Mouse (Mus musculus) heart, embryonic 14.5 days (tissue): ENCODE measurements at regions not wholly inside any gene's neighbourhood (a gene's known extent, or its start where the extent isn't known, plus 50 kb on each side); places are given as distances from the start of the nearest gene placed in this dataset.

Experiments
- ATAC-seq: fragments of 200-750 bp; cut with Nextera tagmentation; 2 replicates; pipeline ENCODE4 v1.8.0; 2017; ENCODE audit warnings: low read depth, moderate TSS enrichment; ENCODE audit not compliant: insufficient number of reproducible peaks, insufficient read depth, low FRiP score
- H3K27ac ChIP-seq, 2 experiments: fragments of 200-500 bp in 1 of 2; fragments of 300-500 bp in 1 of 2; sonication (generic) in 1 of 2; replicated peaks in 1 of 2; 2 replicates each; pipeline ENCODE4 v1.5.1; 2012 to 2014; ENCODE audit warnings: low read depth in 2 of 2, low read length in 2 of 2, control low read depth in 1 of 2, mild to moderate bottlenecking in 1 of 2, mixed read lengths in 1 of 2; ENCODE audit not compliant: control insufficient read depth in 1 of 2, insufficient read depth in 1 of 2
- H3K27me3 ChIP-seq: fragments of 300-500 bp; sonication (generic); 2 replicates; pipeline ENCODE4 v1.6.1; 2014; ENCODE audit warnings: mild to moderate bottlenecking, low read length, control low read depth; ENCODE audit not compliant: control insufficient read depth, insufficient read depth
- H3K36me3 ChIP-seq: fragments of 300-500 bp; sonication (generic); 2 replicates; pipeline ENCODE4 v1.6.1; 2014; ENCODE audit warnings: mild to moderate bottlenecking, control low read depth, low read length, mixed read lengths; ENCODE audit not compliant: control insufficient read depth, insufficient read depth
- H3K4me1 ChIP-seq, 2 experiments: fragments of 200-500 bp in 1 of 2; fragments of 300-500 bp in 1 of 2; sonication (generic) in 1 of 2; 2 replicates each; pipeline ENCODE4 v1.6.1; 2012 to 2014; ENCODE audit warnings: low read length in 2 of 2, control low read depth in 1 of 2, mixed read lengths in 1 of 2; ENCODE audit not compliant: control insufficient read depth in 2 of 2, insufficient read depth in 2 of 2
- H3K4me2 ChIP-seq: fragments of 300-500 bp; sonication (generic); 2 replicates; pipeline ENCODE4 v1.6.1; 2014; ENCODE audit warnings: mild to moderate bottlenecking, low read length
- H3K4me3 ChIP-seq, 2 experiments: fragments of 200-500 bp in 1 of 2; fragments of 300-500 bp in 1 of 2; sonication (generic) in 1 of 2; 2 replicates each; pipeline ENCODE4 v1.5.1; 2012 to 2014; ENCODE audit warnings: low read length in 2 of 2, mild to moderate bottlenecking in 2 of 2, control low read depth in 1 of 2, low read depth in 1 of 2, moderate library complexity in 1 of 2; ENCODE audit not compliant: control insufficient read depth in 1 of 2, insufficient read depth in 1 of 2
- H3K9ac ChIP-seq: fragments of 300-500 bp; sonication (generic); 2 replicates; pipeline ENCODE4 v1.6.1; 2014; ENCODE audit warnings: mild to moderate bottlenecking, low read length
- H3K9me3 ChIP-seq: fragments of 300-500 bp; sonication (generic); 2 replicates; pipeline ENCODE4 v1.6.1; 2016; ENCODE audit warnings: low read length, control low read depth; ENCODE audit not compliant: control insufficient read depth
- WGBS: fragments of 180-500 bp; shearing (Covaris S2); extraction: QIAGEN DNeasy Blood & Tissue Kit; methylation state at CpG from one replicate; pipeline ENCODE4 v1.1.7; 2014; 5-methylcytosine and 5-hydroxymethylcytosine counted together

DNA sequence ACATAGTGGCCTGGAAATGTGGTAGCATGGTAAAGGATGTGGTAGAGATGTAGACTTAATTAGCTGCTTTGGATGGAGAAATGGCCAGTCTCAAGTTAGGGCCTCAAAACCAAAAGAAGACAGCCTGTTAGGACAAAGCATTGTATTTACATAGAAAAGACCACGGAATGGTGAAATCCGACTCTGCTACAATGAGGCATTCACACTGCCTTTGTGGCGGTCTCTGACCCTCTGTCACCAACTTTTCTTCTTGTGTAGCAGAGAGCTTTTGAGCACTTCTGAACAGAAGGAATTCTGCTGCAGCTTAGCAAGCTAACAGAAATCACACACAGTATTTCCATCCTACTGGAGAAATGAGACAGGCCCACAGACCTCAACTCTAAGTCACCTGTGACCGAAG lies 177.7 kb downstream of the Arrdc4 start:
- 66% methylated on average over 4 of the region's 4 CpGs for WGBS
- ATAC-seq, result no peak
- peak overlapping the region; percentile 50; the same call in 1 of the 2 replicates for H3K4me2 ChIP-seq

DNA sequence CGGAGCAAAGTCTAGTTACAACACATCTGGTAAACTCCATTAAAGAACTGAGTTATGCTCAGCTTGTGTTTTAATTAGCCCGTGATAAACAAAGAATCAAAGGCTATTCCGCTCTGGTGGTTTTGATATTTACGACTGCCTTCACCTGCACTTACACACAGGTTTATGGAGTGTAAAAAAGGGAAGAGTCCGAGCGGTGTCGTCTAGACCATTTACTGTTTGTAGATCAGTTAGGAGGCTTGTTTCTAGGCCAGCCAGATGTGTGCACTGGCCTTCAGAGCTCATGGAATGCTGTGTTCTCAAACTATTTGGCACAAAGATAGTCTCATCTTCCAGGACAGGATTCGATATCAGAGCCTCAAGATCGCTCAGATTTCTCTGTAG lies 180.9 kb downstream of the Arrdc4 start:
- H3K4me3 ChIP-seq, result no peak overlapping the region
- H3K4me1 ChIP-seq, result peaks cover 0 to 3% of the 10 kb centered on the region in 2 experiments; a peak in 2 of 4 replicates
- no peak overlapping the region for H3K27ac ChIP-seq
- no peak overlapping the region for H3K4me2 ChIP-seq
- no peaks in the 10 kb centered on the region for H3K9me3 ChIP-seq
- 87% methylated on average over 9 of the region's 9 CpGs for WGBS
- ATAC-seq, result no peak
- H3K27me3 ChIP-seq, result no peaks in the 10 kb centered on the region
- no peaks in the 10 kb centered on the region for H3K36me3 ChIP-seq
- no peak overlapping the region for H3K9ac ChIP-seq

More for the DNA sequence above, 177.7 kb downstream of the Arrdc4 start:
- Histone ChIP-seq H3K27me3 (no peaks in the 10 kb centered on the region), H3K9ac (no peak overlapping the region), H3K4me3 (no peak overlapping the region), H3K27ac (no peak overlapping the region), H3K36me3 (no peaks in the 10 kb centered on the region), H3K9me3 (no peaks in the 10 kb centered on the region), H3K4me1 (peaks cover 0 to 3% of the 10 kb centered on the region in 2 experiments; a peak in 2 of 4 replicates)

DNA sequence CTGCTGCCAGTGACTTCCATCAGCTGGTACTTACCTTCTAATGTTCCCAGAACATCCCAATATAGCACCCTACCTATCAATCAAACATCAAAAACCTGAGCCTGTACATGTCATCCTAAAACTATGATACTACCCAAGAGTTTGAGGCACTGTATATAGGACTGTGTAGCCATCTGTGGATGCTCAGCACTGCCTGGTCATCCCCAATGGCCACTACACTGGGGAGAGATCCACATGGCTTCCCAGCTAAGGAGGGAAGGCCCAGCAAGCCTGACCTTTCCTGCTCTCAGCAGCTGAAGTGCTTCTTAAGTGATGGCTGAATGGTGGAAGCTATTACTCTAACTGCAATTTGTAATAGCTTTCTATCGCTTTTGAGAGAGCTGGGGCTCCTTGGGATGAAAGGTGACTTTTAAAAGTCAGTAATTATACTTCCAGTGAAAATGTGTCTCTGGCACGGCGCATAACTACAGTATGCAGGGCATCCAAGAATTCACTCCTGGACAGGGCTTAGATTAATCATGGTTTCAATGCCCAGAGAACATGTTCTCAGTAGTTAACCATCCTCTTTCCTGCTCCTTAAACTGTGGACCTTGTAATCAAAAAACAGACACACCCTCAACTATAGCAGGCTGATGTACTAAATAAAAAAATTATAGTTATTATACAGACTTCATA lies 181.5 kb downstream of the Arrdc4 start:
- WGBS, result 88% methylated on average over 3 of the region's 3 CpGs
- H3K4me3 ChIP-seq, result no peak overlapping the region

DNA sequence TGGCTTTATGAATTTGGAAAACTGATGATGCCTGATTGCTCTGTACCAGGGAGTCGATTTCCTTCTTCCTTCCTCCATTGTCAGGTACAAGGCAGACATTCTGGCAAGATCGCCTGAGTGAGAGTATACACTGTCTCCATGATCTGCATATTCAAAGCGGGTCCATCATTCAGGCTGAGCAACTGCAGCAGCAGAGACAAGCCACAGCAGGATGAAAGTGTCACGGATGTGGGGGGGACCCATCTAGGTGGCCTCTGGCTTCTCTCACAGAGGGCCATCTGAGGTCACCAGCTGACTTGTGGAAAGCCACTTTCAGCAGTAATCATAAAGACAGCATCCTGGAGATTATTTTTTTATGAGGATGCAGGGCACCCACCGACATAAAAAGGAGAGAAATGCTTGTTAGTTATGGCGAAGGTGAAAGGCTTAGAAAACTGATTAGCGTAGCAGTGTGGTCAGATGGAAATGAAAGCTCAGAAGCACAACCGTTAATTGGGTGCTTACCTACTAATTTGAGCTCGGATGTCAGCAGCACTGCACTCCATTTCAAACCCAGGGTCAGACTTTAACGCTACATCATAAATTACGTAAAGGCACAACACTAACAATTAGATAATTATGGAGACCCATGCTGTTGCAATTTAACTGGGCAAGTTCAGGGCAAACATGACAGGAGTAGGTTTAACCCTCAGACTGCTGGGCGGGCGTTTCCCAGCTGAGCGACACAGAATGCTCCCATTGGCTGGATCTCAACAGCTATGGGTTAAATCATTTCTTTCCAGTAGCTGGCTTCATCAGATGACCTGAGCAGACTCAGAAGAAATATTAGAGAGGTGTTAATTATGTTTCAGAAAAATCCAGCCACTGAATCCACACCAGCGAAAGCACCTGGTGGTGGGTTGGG lies 189.3 kb downstream of the Arrdc4 start:
- H3K9ac ChIP-seq, result no peak overlapping the region
- H3K36me3 ChIP-seq, result no peaks in the 10 kb centered on the region
- ATAC-seq, result no peak
- peaks cover 4 to 7% of the 10 kb centered on the region in 2 experiments; a peak in 3 of 4 replicates for H3K4me1 ChIP-seq
- no peaks in the 10 kb centered on the region for H3K9me3 ChIP-seq
- no peak overlapping the region for H3K27ac ChIP-seq
- H3K4me2 ChIP-seq, result no peak overlapping the region
- no peaks in the 10 kb centered on the region for H3K27me3 ChIP-seq
- H3K4me3 ChIP-seq, result no peak overlapping the region
- WGBS, result 71% methylated on average over 15 of the region's 15 CpGs

More for the DNA sequence above, 181.5 kb downstream of the Arrdc4 start:
- no peaks in the 10 kb centered on the region for H3K9me3 ChIP-seq
- no peaks in the 10 kb centered on the region for H3K27me3 ChIP-seq
- no peak overlapping the region for H3K9ac ChIP-seq
- ATAC-seq, result no peak
- no peaks in the 10 kb centered on the region for H3K36me3 ChIP-seq
- peaks cover 0 to 3% of the 10 kb centered on the region in 2 experiments; a peak in 2 of 4 replicates for H3K4me1 ChIP-seq
- H3K4me2 ChIP-seq, result no peak overlapping the region
- H3K27ac ChIP-seq, result no peak overlapping the region

DNA sequence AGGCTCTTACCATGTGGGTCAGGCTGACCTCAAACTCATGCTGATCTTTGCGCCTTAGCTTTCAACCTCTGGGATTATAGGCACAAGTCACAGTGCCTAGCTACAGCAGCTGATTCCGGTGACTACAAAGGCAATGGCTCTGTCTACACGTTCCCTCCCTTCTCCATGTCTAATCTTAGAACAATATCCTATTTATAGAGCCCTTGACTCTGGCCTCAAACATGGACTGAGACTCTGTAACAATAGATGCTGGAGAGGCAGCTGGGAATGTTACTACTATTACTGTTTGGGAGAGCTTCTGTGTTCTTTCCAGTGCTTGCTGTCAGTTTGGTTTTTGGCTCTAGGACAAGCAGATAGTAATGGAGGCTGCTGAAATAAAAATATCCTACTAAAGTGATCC lies 198.7 kb downstream of the Arrdc4 start:
- Histone ChIP-seq H3K27me3 (no peaks in the 10 kb centered on the region), H3K9ac (no peak overlapping the region; the same call in 1 of the 2 replicates), H3K36me3 (no peaks in the 10 kb centered on the region), H3K4me2 (peak overlapping the region; percentile 40), H3K27ac (peak overlapping the region; percentile 91 to 93), H3K4me3 (no peak overlapping the region), H3K4me1 (peaks cover 10 to 25% of the 10 kb centered on the region in 2 experiments), H3K9me3 (peaks cover 3% of the 10 kb centered on the region; the same call in 1 of the 2 replicates)
- peak; percentile 82 for ATAC-seq
- 12% methylated on average over 3 of the region's 3 CpGs for WGBS

DNA sequence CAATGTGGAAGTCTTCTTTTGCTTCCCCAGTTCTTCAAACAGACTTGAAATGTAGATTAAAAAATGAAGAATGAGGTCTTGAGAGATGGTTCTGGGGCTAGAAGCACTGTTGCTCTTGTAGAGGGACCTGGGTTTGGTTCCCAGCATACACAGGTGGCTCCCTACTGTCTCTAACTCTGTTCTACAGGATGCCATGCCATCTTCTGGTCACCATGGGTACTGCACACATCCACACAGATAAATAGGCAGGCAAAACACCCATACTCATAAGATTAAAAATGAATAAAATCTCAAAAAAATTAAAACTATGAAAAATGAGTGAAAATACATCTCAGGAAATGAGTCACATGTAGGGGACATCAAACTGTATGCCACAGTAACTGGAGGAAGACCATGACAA lies 200.9 kb downstream of the Arrdc4 start:
- peaks cover 10 to 25% of the 10 kb centered on the region in 2 experiments for H3K4me1 ChIP-seq
- no peak for ATAC-seq
- H3K9ac ChIP-seq, result no peak overlapping the region
- H3K4me2 ChIP-seq, result no peak overlapping the region
- no peaks in the 10 kb centered on the region for H3K27me3 ChIP-seq
- H3K4me3 ChIP-seq, result no peak overlapping the region
- no peak overlapping the region for H3K27ac ChIP-seq
- peaks cover 3% of the 10 kb centered on the region; the same call in 1 of the 2 replicates for H3K9me3 ChIP-seq
- H3K36me3 ChIP-seq, result no peaks in the 10 kb centered on the region

DNA sequence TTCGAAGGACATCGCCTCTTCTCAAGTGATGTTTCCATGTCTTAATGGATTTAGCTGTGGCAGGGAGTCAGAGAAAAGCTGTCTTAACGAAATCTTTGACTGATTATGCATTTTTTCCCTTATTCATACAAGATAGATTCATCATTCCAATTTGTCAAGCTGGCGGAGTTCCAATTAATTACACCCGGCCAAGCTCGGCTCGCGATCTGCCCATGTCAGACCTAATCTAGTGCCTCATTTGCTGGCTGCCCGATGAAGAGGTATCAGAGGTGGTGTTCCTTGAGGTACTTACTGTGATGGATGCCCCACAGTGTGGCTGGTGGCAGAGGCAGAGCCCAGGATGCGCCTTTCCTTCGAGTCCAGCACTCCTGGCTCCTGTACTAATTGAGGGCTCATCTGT lies 204.9 kb downstream of the Arrdc4 start:
- no peak overlapping the region for H3K4me2 ChIP-seq
- no peak overlapping the region for H3K9ac ChIP-seq
- 81% methylated on average over 11 of the region's 11 CpGs for WGBS
- no peaks in the 10 kb centered on the region for H3K27me3 ChIP-seq
- peaks cover 2 to 5% of the 10 kb centered on the region in 2 experiments; a peak in 3 of 4 replicates for H3K4me1 ChIP-seq
- peaks cover 3% of the 10 kb centered on the region; the same call in 1 of the 2 replicates for H3K9me3 ChIP-seq
- H3K27ac ChIP-seq, result no peak overlapping the region
- no peak for ATAC-seq
- H3K36me3 ChIP-seq, result no peaks in the 10 kb centered on the region
- H3K4me3 ChIP-seq, result no peak overlapping the region
